Mouse (Mus musculus) liver, adult 2 months (tissue): ENCODE measurements around the gene Rfxap. TPM values are rescaled to one million over a fixed set of nuclear protein-coding genes. Genes with fewer than 3 reads are reported as not detected.
A peak's percentile ranks its signal among the peaks of the same experiment; 100 is the strongest.

Experiments used
- DNase-seq: peaks from one replicate; pipeline ENCODE4 v3.0.0-alpha.2; 2011; ENCODE audit warnings: low read depth, low spot score; ENCODE audit errors: extremely low read depth
- H3K27ac ChIP-seq: fragments of 200-500 bp; replicated peaks from 2 replicates; pipeline ENCODE4 v1.5.1; 2012; ENCODE audit warnings: low read depth, mild to moderate bottlenecking, control low read depth, inconsistent platforms, low read length; ENCODE audit not compliant: insufficient read depth
- H3K27me3 ChIP-seq: fragments of 200-500 bp; 2 replicates; pipeline ENCODE4 v1.6.1; 2012; ENCODE audit warnings: mild to moderate bottlenecking, moderate library complexity, low read length, inconsistent platforms; ENCODE audit not compliant: control insufficient read depth, insufficient read depth
- H3K36me3 ChIP-seq: fragments of 200-500 bp; 2 replicates; pipeline ENCODE4 v1.6.1; 2012; ENCODE audit warnings: low read length, inconsistent platforms; ENCODE audit not compliant: control insufficient read depth, insufficient read depth
- H3K4me1 ChIP-seq: fragments of 200-500 bp; 2 replicates; pipeline ENCODE4 v1.6.1; 2011; ENCODE audit warnings: low read length; ENCODE audit not compliant: control insufficient read depth, insufficient read depth
- H3K4me3 ChIP-seq: fragments of 200-500 bp; 2 replicates; pipeline ENCODE4 v1.5.1; 2011; ENCODE audit warnings: low read depth, mild to moderate bottlenecking, control low read depth, low read length, moderate library complexity; ENCODE audit not compliant: insufficient read depth
- H3K79me2 ChIP-seq: fragments of 200-500 bp; 2 replicates; pipeline ENCODE4 v1.6.1; 2012; ENCODE audit warnings: inconsistent platforms, mild to moderate bottlenecking, low read length, moderate library complexity; ENCODE audit not compliant: control insufficient read depth, insufficient read depth
- H3K9ac ChIP-seq: fragments of 200-500 bp; 2 replicates; pipeline ENCODE4 v1.6.1; 2012; ENCODE audit warnings: low read depth, mild to moderate bottlenecking, control low read depth, inconsistent platforms, low read length
- CTCF ChIP-seq: fragments of 200-500 bp; IDR thresholded peaks from 2 replicates; pipeline ENCODE4 v1.5.1; 2011; ENCODE audit warnings: low read depth, low read length, control low read depth
- POLR2A ChIP-seq: fragments of 200-500 bp; IDR thresholded peaks from 2 replicates; pipeline ENCODE4 v1.6.1; 2011; ENCODE audit warnings: low read length, control low read depth; ENCODE audit not compliant: insufficient read depth; ENCODE audit errors: extremely low read depth
- WGBS: fragments of 180-500 bp; shearing (Covaris S2); methylation state at CpG from one replicate; pipeline ENCODE4 v1.1.7; 2018; 5-methylcytosine and 5-hydroxymethylcytosine counted together
- polyA plus RNA-seq: library from polyadenylated mRNA; depleted of rRNA; stranded (reverse); fragments of >200 nt; gene quantifications from 2 replicates; pipeline ENCODE4 v1.2.3, GENCODE M21; 2012; rRNA removed
- total RNA-seq: library from RNA; depleted of rRNA; stranded (reverse); fragments of >200 nt; gene quantifications from 2 replicates; pipeline ENCODE4 v1.2.3, GENCODE M21; 2014; rRNA removed

The Rfxap gene
- total RNA-seq (10.6 and 11.4 TPM in 2 replicates), polyA plus RNA-seq (10.8 and 13.1 TPM in 2 replicates)

DNA sequence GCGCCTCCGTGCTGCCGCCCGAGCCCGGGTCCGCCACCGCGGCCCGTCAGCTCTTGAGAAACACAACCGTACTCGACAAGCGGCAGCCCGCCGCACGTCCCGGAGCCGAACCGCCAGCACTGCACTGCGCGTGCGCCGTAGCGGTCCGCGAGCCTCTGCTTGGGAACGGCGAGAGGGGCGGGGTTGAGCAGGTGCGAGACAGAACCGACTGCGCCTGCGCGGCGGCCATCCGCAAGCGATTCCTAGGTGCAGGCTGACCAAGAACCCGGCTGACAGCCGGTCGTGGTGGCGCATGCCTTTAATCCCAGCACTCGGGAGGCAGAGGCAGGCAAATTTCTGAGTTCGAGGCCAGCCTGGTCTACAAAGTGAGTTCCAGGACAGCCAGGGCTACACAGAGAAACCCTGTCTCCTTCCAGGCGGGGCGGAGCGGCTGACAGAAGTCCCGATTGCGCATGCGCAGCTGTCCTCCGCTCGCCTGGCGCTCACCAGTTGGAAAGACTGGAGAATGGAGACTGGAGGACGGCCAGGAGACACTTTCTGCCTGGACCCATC lies at the start of gene Rfxap:
TSS of gene Rfxap (minus strand) at position 126 of the 552 bp plus-strand sequence.
- Histone ChIP-seq H3K4me3 (peak within 1 kb of the TSS; percentile 85), H3K36me3 (peaks cover 12% of the 10 kb centered on the region), H3K9ac (peak within 1 kb of the TSS; percentile 97), H3K79me2 (peaks cover 9% of the 10 kb centered on the region; the same call in 1 of the 2 replicates), H3K4me1 (peaks cover 11% of the 10 kb centered on the region), H3K27me3 (no peaks in the 10 kb centered on the region), H3K27ac (peak within 1 kb of the TSS; percentile 72)
- peak; percentile 85 for DNase-seq
- no peak for TF ChIP-seq CTCF
- peak; percentile 82 for TF ChIP-seq POLR2A
- WGBS: under 1% methylated on average over 52 of the region's 52 CpGs

DNA sequence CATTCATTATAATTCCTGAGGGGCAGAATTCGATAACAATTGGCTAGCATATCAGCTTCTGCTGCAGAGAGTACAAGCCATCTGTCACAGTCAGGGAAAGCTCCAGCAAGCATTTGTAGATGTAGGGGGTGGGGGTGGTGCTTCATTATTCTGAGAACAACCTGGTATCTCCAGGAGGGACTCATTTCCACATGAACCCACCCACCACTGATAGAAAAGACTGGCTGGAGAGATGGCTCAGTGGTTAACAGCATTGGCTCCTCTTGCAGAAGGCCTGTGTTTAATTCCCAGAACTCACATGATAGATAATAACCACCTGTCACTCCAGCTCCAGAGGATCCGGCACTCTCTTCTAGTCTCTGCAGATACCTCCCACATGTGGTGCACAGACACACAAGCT lies 27.8 kb upstream of the Rfxap start:
- Histone ChIP-seq H3K27ac (no peak overlapping the region), H3K9ac (no peak overlapping the region), H3K27me3 (no peaks in the 10 kb centered on the region), H3K36me3 (no peaks in the 10 kb centered on the region), H3K4me3 (no peak overlapping the region), H3K79me2 (no peaks in the 10 kb centered on the region), H3K4me1 (no peaks in the 10 kb centered on the region)
- 83% methylated on average over 2 of the region's 2 CpGs for WGBS
- no peak for TF ChIP-seq POLR2A
- no peak for TF ChIP-seq CTCF
- no peak for DNase-seq

GRCm38 (mm10) chr3:54832491-54832890 lies 24.9 kb upstream of the Rfxap start:
- no peak overlapping the region for H3K4me3 ChIP-seq
- H3K9ac ChIP-seq: no peak overlapping the region
- TF ChIP-seq POLR2A (no peak), CTCF (no peak)
- no peak overlapping the region for H3K27ac ChIP-seq
- H3K79me2 ChIP-seq: no peaks in the 10 kb centered on the region
- no peaks in the 10 kb centered on the region for H3K27me3 ChIP-seq
- WGBS: 81% methylated on average over 3 of the region's 3 CpGs
- H3K36me3 ChIP-seq: no peaks in the 10 kb centered on the region
- no peaks in the 10 kb centered on the region for H3K4me1 ChIP-seq
- DNase-seq: no peak

DNA sequence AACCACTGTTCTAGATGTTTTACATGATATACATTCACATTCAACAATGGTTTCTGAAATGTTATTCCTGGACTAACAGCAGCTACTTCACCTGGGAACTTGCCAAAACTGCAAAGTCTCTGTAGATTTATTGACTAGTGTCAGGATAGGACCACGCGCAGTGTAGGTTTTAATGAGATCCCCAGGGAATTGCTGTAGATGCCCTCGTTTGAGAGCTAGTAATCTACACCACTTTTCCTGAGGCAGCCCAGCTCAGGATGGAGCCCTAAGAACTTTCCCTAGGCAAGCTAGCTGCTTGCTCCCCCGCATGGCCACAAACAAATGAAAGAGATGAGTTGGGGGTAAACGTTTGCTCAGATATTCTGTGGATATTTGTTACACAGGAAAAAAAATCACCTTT lies 14.9 kb upstream of the Rfxap start:
- no peak for DNase-seq
- Histone ChIP-seq H3K36me3 (no peaks in the 10 kb centered on the region), H3K27ac (no peak overlapping the region), H3K4me3 (no peak overlapping the region), H3K4me1 (no peaks in the 10 kb centered on the region), H3K9ac (no peak overlapping the region), H3K27me3 (no peaks in the 10 kb centered on the region), H3K79me2 (no peaks in the 10 kb centered on the region)
- no peak for TF ChIP-seq CTCF
- no peak for TF ChIP-seq POLR2A
- 76% methylated on average over 5 of the region's 5 CpGs for WGBS

DNA sequence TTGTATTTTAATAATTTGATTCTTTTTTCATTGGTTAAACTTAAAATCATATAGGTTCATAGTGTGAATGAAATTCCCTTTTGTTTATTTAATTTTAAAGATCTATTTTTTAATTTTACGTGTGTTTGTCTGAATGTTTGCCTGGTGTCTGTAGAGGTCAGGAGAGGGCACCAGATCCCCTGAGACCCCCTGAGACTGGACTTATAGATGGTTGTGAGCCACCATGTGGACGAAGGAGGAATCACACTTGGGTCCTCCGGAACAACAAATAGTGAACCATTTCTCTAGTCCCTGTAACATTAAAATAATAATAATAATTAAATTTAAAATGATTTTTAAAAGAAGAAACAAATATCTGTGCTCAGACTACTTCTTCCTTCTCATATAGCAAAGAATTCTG lies 7.7 kb upstream of the Rfxap start:
- no peak overlapping the region for H3K27ac ChIP-seq
- H3K4me1 ChIP-seq: no peaks in the 10 kb centered on the region
- WGBS: 20% methylated on average over 3 of the region's 3 CpGs
- no peaks in the 10 kb centered on the region for H3K79me2 ChIP-seq
- no peak overlapping the region for H3K4me3 ChIP-seq
- no peaks in the 10 kb centered on the region for H3K27me3 ChIP-seq
- no peaks in the 10 kb centered on the region for H3K36me3 ChIP-seq
- H3K9ac ChIP-seq: no peak overlapping the region
- TF ChIP-seq CTCF (peak; percentile 71), POLR2A (no peak)
- DNase-seq: no peak

DNA sequence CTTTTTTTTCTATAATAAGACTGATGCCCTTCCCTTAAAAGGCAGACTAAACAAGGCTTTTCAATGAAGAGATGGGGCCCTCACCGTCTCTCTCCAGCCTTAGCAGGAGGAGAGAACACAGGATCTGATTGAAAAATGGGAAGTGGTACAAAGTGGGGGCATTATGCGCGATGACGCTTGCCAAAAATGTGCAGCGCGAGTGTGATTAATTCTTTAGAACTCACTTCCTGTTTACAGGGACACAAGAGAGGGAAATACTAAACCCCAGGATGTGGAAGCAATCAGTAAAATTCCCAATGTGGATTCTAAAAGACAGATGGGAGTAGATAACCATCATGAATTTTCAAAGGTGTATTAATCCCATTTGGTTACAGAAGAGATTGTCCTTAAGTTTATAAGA lies 7.0 kb upstream of the Rfxap start:
- no peak overlapping the region for H3K27ac ChIP-seq
- no peaks in the 10 kb centered on the region for H3K79me2 ChIP-seq
- WGBS: 78% methylated on average over 6 of the region's 6 CpGs
- no peak for DNase-seq
- TF ChIP-seq CTCF: no peak
- no peak for TF ChIP-seq POLR2A
- no peak overlapping the region for H3K9ac ChIP-seq
- no peaks in the 10 kb centered on the region for H3K36me3 ChIP-seq
- no peaks in the 10 kb centered on the region for H3K4me1 ChIP-seq
- no peaks in the 10 kb centered on the region for H3K27me3 ChIP-seq
- H3K4me3 ChIP-seq: no peak overlapping the region
